Mouse (Mus musculus): ENCODE data around the gene Scamp4. TPM values are rescaled to one million over a fixed set of nuclear protein-coding genes. Genes with fewer than 3 reads are reported as not detected.
A peak's percentile ranks its signal among the peaks of the same experiment; 100 is the strongest.
"Not testable (repeated sequence)": the region's sequence is repeated elsewhere in the genome, so short reads cannot be mapped to it uniquely, and the experiment has no call there.

The Scamp4 gene
- polyA plus RNA-seq, 1 experiment = 63.9 TPM

- peaks cover 8% of the 10 kb centered on the region for H3K4me1 ChIP-seq (ENCODE audit: control insufficient read depth, insufficient read depth, low read length)
- no peak for TF ChIP-seq CTCF (IDR thresholded peaks at IDR 0.05; ENCODE audit: extremely low read depth, insufficient read depth, low read length)
- no peak for TF ChIP-seq POLR2A (IDR thresholded peaks at IDR 0.05; ENCODE audit: extremely low read depth, insufficient read depth, low read length)
- H3K4me3 ChIP-seq (ENCODE audit: insufficient read depth, low read length) = no peak overlapping the region
- H3K27ac ChIP-seq (ENCODE audit: insufficient read depth, low read length) = peak overlapping the region; percentile 63
Measured at GRCm38 (mm10) chr10:80587305-80587657, 15.4 kb upstream of the Scamp4 start.

GRCm38 (mm10) chr10:80589127-80589878 is 13.4 kb upstream of the Scamp4 start:
- no peak for TF ChIP-seq CTCF (IDR thresholded peaks at IDR 0.05; ENCODE audit: extremely low read depth, insufficient read depth, low read length)
- TF ChIP-seq POLR2A (IDR thresholded peaks at IDR 0.05; ENCODE audit: extremely low read depth, insufficient read depth, low read length) = no peak
- no peak overlapping the region for H3K27ac ChIP-seq (ENCODE audit: insufficient read depth, low read length)
- H3K4me3 ChIP-seq (ENCODE audit: insufficient read depth, low read length) = peak overlapping the region; percentile 78
- peaks cover 8% of the 10 kb centered on the region for H3K4me1 ChIP-seq (ENCODE audit: control insufficient read depth, insufficient read depth, low read length)

GRCm38 (mm10) chr10:80589879-80590854 is 12.5 kb upstream of the Scamp4 start, which contains the start of gene Abhd17a:
Gene Abhd17a (minus strand): TSS chr10:80590341.
- no peak within 1 kb of the TSS for H3K27ac ChIP-seq (ENCODE audit: insufficient read depth, low read length)
- H3K4me1 ChIP-seq (ENCODE audit: control insufficient read depth, insufficient read depth, low read length) = peaks cover 8% of the 10 kb centered on the region
- TF ChIP-seq POLR2A (IDR thresholded peaks at IDR 0.05; ENCODE audit: extremely low read depth, insufficient read depth, low read length) (peak; percentile 92), CTCF (IDR thresholded peaks at IDR 0.05; ENCODE audit: extremely low read depth, insufficient read depth, low read length) (no peak)
- H3K4me3 ChIP-seq (ENCODE audit: insufficient read depth, low read length) = peak within 1 kb of the TSS; percentile 78

- no peak for TF ChIP-seq CTCF (IDR thresholded peaks at IDR 0.05; ENCODE audit: extremely low read depth, insufficient read depth, low read length)
- Histone ChIP-seq H3K27ac (ENCODE audit: insufficient read depth, low read length) (no peak overlapping the region), H3K4me3 (ENCODE audit: insufficient read depth, low read length) (no peak overlapping the region), H3K4me1 (ENCODE audit: control insufficient read depth, insufficient read depth, low read length) (no peaks in the 10 kb centered on the region)
Measured at GRCm38 (mm10) chr10:80596318-80596717, 6.4 kb upstream of the Scamp4 start.

GRCm38 (mm10) chr10:80603364-80603763 is 692 bp downstream of the Scamp4 start:
- Histone ChIP-seq H3K27ac (ENCODE audit: insufficient read depth, low read length) (peak overlapping the region; percentile 56), H3K4me3 (ENCODE audit: insufficient read depth, low read length) (peak overlapping the region; percentile 58), H3K4me1 (ENCODE audit: control insufficient read depth, insufficient read depth, low read length) (no peaks in the 10 kb centered on the region; the same call in 1 of the 2 replicates)
- no peak for TF ChIP-seq CTCF (IDR thresholded peaks at IDR 0.05; ENCODE audit: extremely low read depth, insufficient read depth, low read length)

- TF ChIP-seq CTCF (IDR thresholded peaks at IDR 0.05; ENCODE audit: extremely low read depth, insufficient read depth, low read length) (no peak), POLR2A (IDR thresholded peaks at IDR 0.05; ENCODE audit: extremely low read depth, insufficient read depth, low read length) (no peak)
- peak overlapping the region; percentile 58; the same call in 1 of the 2 replicates for H3K4me3 ChIP-seq (ENCODE audit: insufficient read depth, low read length)
Measured at GRCm38 (mm10) chr10:80604001-80604509, 1.4 kb downstream of the Scamp4 start.

GRCm38 (mm10) chr10:80604988-80605387 is 2.3 kb downstream of the Scamp4 start:
- H3K27ac ChIP-seq (ENCODE audit: insufficient read depth, low read length) = no peak overlapping the region
- H3K4me3 ChIP-seq (ENCODE audit: insufficient read depth, low read length) = no peak overlapping the region
- H3K4me1 ChIP-seq (ENCODE audit: control insufficient read depth, insufficient read depth, low read length) = no peaks in the 10 kb centered on the region; the same call in 1 of the 2 replicates
- TF ChIP-seq POLR2A (IDR thresholded peaks at IDR 0.05; ENCODE audit: extremely low read depth, insufficient read depth, low read length) = no peak
- TF ChIP-seq CTCF (IDR thresholded peaks at IDR 0.05; ENCODE audit: extremely low read depth, insufficient read depth, low read length) = no peak

More at GRCm38 (mm10) chr10:80604001-80604509, 1.4 kb downstream of the Scamp4 start:
- Histone ChIP-seq H3K27ac (ENCODE audit: insufficient read depth, low read length) (peak overlapping the region; percentile 56), H3K4me1 (ENCODE audit: control insufficient read depth, insufficient read depth, low read length) (no peaks in the 10 kb centered on the region; the same call in 1 of the 2 replicates)

GRCm38 (mm10) chr10:80605721-80606120 is 3.0 kb downstream of the Scamp4 start, which contains the start of gene Gm49322:
Gene Gm49322 (plus strand): TSS chr10:80606021.
- H3K27ac ChIP-seq (ENCODE audit: insufficient read depth, low read length); H3K4me3 ChIP-seq (ENCODE audit: insufficient read depth, low read length); H3K4me1 ChIP-seq (ENCODE audit: control insufficient read depth, insufficient read depth, low read length): not testable (repeated sequence)

- H3K4me1 ChIP-seq (ENCODE audit: control insufficient read depth, insufficient read depth, low read length) = no peaks in the 10 kb centered on the region; the same call in 1 of the 2 replicates
- TF ChIP-seq POLR2A (IDR thresholded peaks at IDR 0.05; ENCODE audit: extremely low read depth, insufficient read depth, low read length) = no peak
- no peak for TF ChIP-seq CTCF (IDR thresholded peaks at IDR 0.05; ENCODE audit: extremely low read depth, insufficient read depth, low read length)
- H3K4me3 ChIP-seq (ENCODE audit: insufficient read depth, low read length) = no peak overlapping the region
- H3K27ac ChIP-seq (ENCODE audit: insufficient read depth, low read length) = no peak overlapping the region
Measured at GRCm38 (mm10) chr10:80606306-80606705, 3.6 kb downstream of the Scamp4 start.

All from cortical plate, adult 2 months (tissue).